Mouse (Mus musculus) lung, adult 18-20 months (tissue): ENCODE measurements at regions not wholly inside any gene's neighbourhood (a gene's known extent, or its start where the extent isn't known, plus 50 kb on each side); places are given as distances from the start of the nearest gene placed in this dataset.
A peak's percentile ranks its signal among the peaks of the same experiment; 100 is the strongest.

Experiments
- DNase-seq, 2 experiments: peaks; one replicate each; pipeline ENCODE4 v3.0.0; 2022; ENCODE audit warnings: mixed read lengths in 2 of 2

GRCm38 (mm10) chr4:87662876-87663275 is 370.3 kb downstream of the Mllt3 start:
- no peak for DNase-seq

- no peak for DNase-seq
Observed at GRCm38 (mm10) chr4:87658316-87658715, 374.8 kb downstream of the Mllt3 start.

- no peak for DNase-seq
Observed at GRCm38 (mm10) chr4:87657855-87658254, 375.3 kb downstream of the Mllt3 start.

- no peak for DNase-seq
Observed at GRCm38 (mm10) chr4:87653440-87654165, 379.6 kb downstream of the Mllt3 start.

GRCm38 (mm10) chr4:87652314-87652934 is 380.7 kb downstream of the Mllt3 start:
- no peak for DNase-seq

- DNase-seq: no peak
Observed at GRCm38 (mm10) chr4:87651275-87651674, 381.9 kb downstream of the Mllt3 start.

- DNase-seq: no peak
Observed at GRCm38 (mm10) chr4:87650837-87651236, 382.3 kb downstream of the Mllt3 start.

GRCm38 (mm10) chr4:87650393-87650792 is 382.8 kb downstream of the Mllt3 start:
- DNase-seq: no peak

GRCm38 (mm10) chr4:87648919-87649318 is 384.2 kb downstream of the Mllt3 start:
- DNase-seq: no peak

GRCm38 (mm10) chr4:87647932-87648911 is 384.9 kb downstream of the Mllt3 start:
- DNase-seq: no peak

GRCm38 (mm10) chr4:87642002-87642401 is 391.2 kb downstream of the Mllt3 start:
- DNase-seq: no peak

- DNase-seq: no peak
Observed at GRCm38 (mm10) chr4:87641551-87641950, 391.6 kb downstream of the Mllt3 start.

GRCm38 (mm10) chr4:87638380-87638646 is 394.9 kb downstream of the Mllt3 start:
- DNase-seq: no peak

- no peak for DNase-seq
Observed at GRCm38 (mm10) chr4:87637629-87638379, 395.4 kb downstream of the Mllt3 start.

- DNase-seq: no peak
Observed at GRCm38 (mm10) chr4:87611116-87611515, 380.8 kb upstream of the Slc24a2 start.

GRCm38 (mm10) chr4:87593644-87594043 is 363.4 kb upstream of the Slc24a2 start:
- peak in 1 of 2 experiments; percentile 17 for DNase-seq

GRCm38 (mm10) chr4:87590797-87591196 is 360.5 kb upstream of the Slc24a2 start:
- DNase-seq: no peak

- DNase-seq: no peak
Observed at GRCm38 (mm10) chr4:87578164-87578563, 347.9 kb upstream of the Slc24a2 start.

- no peak for DNase-seq
Observed at GRCm38 (mm10) chr4:87570950-87571349, 340.7 kb upstream of the Slc24a2 start.

GRCm38 (mm10) chr4:87570470-87570891 is 340.2 kb upstream of the Slc24a2 start:
- DNase-seq: no peak

GRCm38 (mm10) chr4:87566616-87567015 is 336.3 kb upstream of the Slc24a2 start:
- DNase-seq: no peak

GRCm38 (mm10) chr4:87554912-87555311 is 324.6 kb upstream of the Slc24a2 start:
- no peak for DNase-seq
